Mouse (Mus musculus) hindbrain, embryonic 15.5 days (tissue): ENCODE measurements around the gene Tle6. TPM values are rescaled to one million over a fixed set of nuclear protein-coding genes. Genes with fewer than 3 reads are reported as not detected.
"Not testable (repeated sequence)": the region's sequence is repeated elsewhere in the genome, so short reads cannot be mapped to it uniquely, and the experiment has no call there.

Experiments
- ATAC-seq: fragments of 200-750 bp; cut with Nextera tagmentation; 2 replicates; pipeline ENCODE4 v1.8.0; 2017; ENCODE audit warnings: low read depth, moderate number of reproducible peaks, moderate TSS enrichment; ENCODE audit not compliant: low FRiP score
- H3K27ac ChIP-seq: fragments of 300-500 bp; sonication (generic); replicated peaks from 2 replicates; pipeline ENCODE4 v1.5.1; 2015; ENCODE audit warnings: mild to moderate bottlenecking, inconsistent platforms
- H3K27me3 ChIP-seq: fragments of 300-500 bp; sonication (generic); 2 replicates; pipeline ENCODE4 v1.6.1; 2015; ENCODE audit warnings: control low read depth, inconsistent platforms
- H3K36me3 ChIP-seq: fragments of 300-500 bp; sonication (generic); 2 replicates; pipeline ENCODE4 v1.6.1; 2015; ENCODE audit warnings: control low read depth, inconsistent platforms
- H3K4me1 ChIP-seq: fragments of 300-500 bp; sonication (generic); replicated peaks from 2 replicates; pipeline ENCODE4 v1.6.1; 2015; ENCODE audit warnings: control low read depth, inconsistent platforms
- H3K4me2 ChIP-seq: fragments of 300-500 bp; sonication (generic); 2 replicates; pipeline ENCODE4 v1.6.1; 2015; ENCODE audit warnings: moderate library complexity, mild to moderate bottlenecking, inconsistent platforms
- H3K4me3 ChIP-seq: fragments of 300-500 bp; sonication (generic); 2 replicates; pipeline ENCODE4 v1.5.1; 2015; ENCODE audit warnings: mild to moderate bottlenecking, inconsistent platforms
- H3K9ac ChIP-seq: fragments of 300-500 bp; sonication (generic); 2 replicates; pipeline ENCODE4 v1.6.1; 2015; ENCODE audit warnings: inconsistent platforms
- H3K9me3 ChIP-seq: fragments of 300-500 bp; sonication (generic); 2 replicates; pipeline ENCODE4 v1.6.1; 2016; ENCODE audit warnings: control low read depth, inconsistent platforms
- WGBS: fragments of 180-500 bp; shearing (Covaris S2); methylation state at CpG from one replicate; pipeline ENCODE4 v1.1.7; 2015; 5-methylcytosine and 5-hydroxymethylcytosine counted together
- polyA plus RNA-seq: library from polyadenylated mRNA; unstranded; fragments of >200 nt; fragmentation: Nextera tagmentation; extraction: Ambion mirVana; gene quantifications from 2 replicates; pipeline ENCODE4 v1.2.1, GENCODE M21; 2015

Gene Tle6
- polyA plus RNA-seq, 1 experiment from 2014 or later, result 8.7 TPM

- not testable (repeated sequence) for H3K36me3 ChIP-seq, H3K27ac ChIP-seq, H3K27me3 ChIP-seq, H3K4me3 ChIP-seq, H3K4me2 ChIP-seq, H3K9me3 ChIP-seq, ATAC-seq, H3K9ac ChIP-seq
- WGBS, result 41% methylated on average over 4 of the region's 4 CpGs
- H3K4me1 ChIP-seq, result peaks cover 30% of the 10 kb centered on the region
Observed at GRCm38 (mm10) chr10:81640825-81641224, 40.0 kb upstream of the Tle6 start.

GRCm38 (mm10) chr10:81638101-81638500 is 37.2 kb upstream of the Tle6 start:
- no peak overlapping the region for H3K27ac ChIP-seq
- H3K4me3 ChIP-seq, result no peak overlapping the region
- no peak for ATAC-seq
- H3K27me3 ChIP-seq, result no peaks in the 10 kb centered on the region
- WGBS, result 75% methylated on average over 6 of the region's 6 CpGs
- no peaks in the 10 kb centered on the region for H3K36me3 ChIP-seq
- H3K9ac ChIP-seq, result no peak overlapping the region
- H3K4me2 ChIP-seq, result no peak overlapping the region
- no peaks in the 10 kb centered on the region for H3K9me3 ChIP-seq
- peaks cover 31% of the 10 kb centered on the region for H3K4me1 ChIP-seq

GRCm38 (mm10) chr10:81636338-81636737 is 35.5 kb upstream of the Tle6 start:
- no peak overlapping the region for H3K9ac ChIP-seq
- peaks cover 20% of the 10 kb centered on the region for H3K4me1 ChIP-seq
- H3K36me3 ChIP-seq, result no peaks in the 10 kb centered on the region
- H3K27ac ChIP-seq, result no peak overlapping the region
- H3K4me3 ChIP-seq, result no peak overlapping the region
- no peak for ATAC-seq
- WGBS, result 21% methylated on average over 8 of the region's 8 CpGs
- no peak overlapping the region for H3K4me2 ChIP-seq
- H3K27me3 ChIP-seq, result peaks cover under 1% of the 10 kb centered on the region; the same call in 1 of the 2 replicates
- H3K9me3 ChIP-seq, result no peaks in the 10 kb centered on the region

GRCm38 (mm10) chr10:81633253-81634099 is 32.6 kb upstream of the Tle6 start:
- Histone ChIP-seq H3K4me2 (peak overlapping the region; percentile 78), H3K36me3 (no peaks in the 10 kb centered on the region), H3K9me3 (no peaks in the 10 kb centered on the region), H3K4me1 (peaks cover 15% of the 10 kb centered on the region), H3K27me3 (peaks cover 2% of the 10 kb centered on the region; the same call in 1 of the 2 replicates), H3K4me3 (peak overlapping the region; percentile 44), H3K9ac (peak overlapping the region; percentile 52), H3K27ac (peak overlapping the region; percentile 73)
- peak; percentile 90 for ATAC-seq
- 4% methylated on average over 37 of the region's 37 CpGs for whole genome bisulfite sequencing

- H3K9ac ChIP-seq, result peak within 1 kb of the TSS; percentile 79
- WGBS, result 87% methylated on average over 16 of the region's 16 CpGs
- ATAC-seq, result peak; percentile 1; the same call in 1 of the 2 replicates
Observed at GRCm38 (mm10) chr10:81628390-81628789, 27.5 kb upstream of the Tle6 start, which contains the start of gene Ankrd24. Ankrd24 (plus strand) TSS chr10:81628540.

GRCm38 (mm10) chr10:81627836-81628220 is 27.0 kb upstream of the Tle6 start:
- peak overlapping the region; percentile 83 for H3K4me2 ChIP-seq
- no peaks in the 10 kb centered on the region for H3K9me3 ChIP-seq
- peaks cover 24% of the 10 kb centered on the region for H3K4me1 ChIP-seq
- peaks cover 2% of the 10 kb centered on the region; the same call in 1 of the 2 replicates for H3K27me3 ChIP-seq
- H3K36me3 ChIP-seq, result peaks cover 9% of the 10 kb centered on the region; the same call in 1 of the 2 replicates
- peak overlapping the region; percentile 91 for H3K27ac ChIP-seq
- peak overlapping the region; percentile 80 for H3K4me3 ChIP-seq
- peak; percentile 12; the same call in 1 of the 2 replicates for ATAC-seq
- 64% methylated on average over 7 of the region's 7 CpGs for WGBS
- H3K9ac ChIP-seq, result peak overlapping the region; percentile 79

More at GRCm38 (mm10) chr10:81628390-81628789, 27.5 kb upstream of the Tle6 start, which contains the start of gene Ankrd24:
- Histone ChIP-seq H3K4me3 (peak within 1 kb of the TSS; percentile 80), H3K36me3 (peaks cover 9% of the 10 kb centered on the region; the same call in 1 of the 2 replicates), H3K27ac (peak within 1 kb of the TSS; percentile 91), H3K4me2 (peak within 1 kb of the TSS; percentile 83), H3K27me3 (peaks cover 2% of the 10 kb centered on the region; the same call in 1 of the 2 replicates), H3K9me3 (no peaks in the 10 kb centered on the region), H3K4me1 (peaks cover 28% of the 10 kb centered on the region)

GRCm38 (mm10) chr10:81626994-81627835 is 26.3 kb upstream of the Tle6 start, which contains the start of gene Sirt6:
Sirt6 (minus strand) TSS chr10:81627797.
- peak within 1 kb of the TSS; percentile 91 for H3K27ac ChIP-seq
- H3K27me3 ChIP-seq, result peaks cover 2% of the 10 kb centered on the region; the same call in 1 of the 2 replicates
- peaks cover 13% of the 10 kb centered on the region; the same call in 1 of the 2 replicates for H3K36me3 ChIP-seq
- ATAC-seq, result peak; percentile 88
- WGBS, result 5% methylated on average over 40 of the region's 40 CpGs
- H3K4me2 ChIP-seq, result peak within 1 kb of the TSS; percentile 83
- H3K4me3 ChIP-seq, result peak within 1 kb of the TSS; percentile 80
- no peaks in the 10 kb centered on the region for H3K9me3 ChIP-seq
- H3K4me1 ChIP-seq, result peaks cover 21% of the 10 kb centered on the region
- H3K9ac ChIP-seq, result peak within 1 kb of the TSS; percentile 79

- Histone ChIP-seq H3K4me2 (peak overlapping the region; percentile 83), H3K27ac (peak overlapping the region; percentile 91), H3K36me3 (peaks cover 13% of the 10 kb centered on the region; the same call in 1 of the 2 replicates), H3K4me3 (peak overlapping the region; percentile 80), H3K27me3 (peaks cover 2% of the 10 kb centered on the region; the same call in 1 of the 2 replicates), H3K9ac (peak overlapping the region; percentile 79), H3K9me3 (no peaks in the 10 kb centered on the region), H3K4me1 (peaks cover 21% of the 10 kb centered on the region)
- WGBS, result 90% methylated on average over 22 of the region's 22 CpGs
- peak; percentile 2; the same call in 1 of the 2 replicates for ATAC-seq
Observed at GRCm38 (mm10) chr10:81626101-81626993, 25.5 kb upstream of the Tle6 start.

- Histone ChIP-seq H3K9ac (no peak overlapping the region), H3K36me3 (peaks cover 13% of the 10 kb centered on the region; the same call in 1 of the 2 replicates)
- ATAC-seq, result no peak
Observed at GRCm38 (mm10) chr10:81623441-81623840, 22.6 kb upstream of the Tle6 start.

GRCm38 (mm10) chr10:81620786-81621185 is 19.9 kb upstream of the Tle6 start:
- Histone ChIP-seq H3K4me1 (no peaks in the 10 kb centered on the region), H3K27me3 (no peaks in the 10 kb centered on the region), H3K9ac (no peak overlapping the region), H3K36me3 (peaks cover 13% of the 10 kb centered on the region; the same call in 1 of the 2 replicates), H3K9me3 (no peaks in the 10 kb centered on the region), H3K4me3 (no peak overlapping the region), H3K27ac (no peak overlapping the region), H3K4me2 (no peak overlapping the region)
- ATAC-seq, result no peak
- WGBS, result 52% methylated on average over 9 of the region's 9 CpGs

More at GRCm38 (mm10) chr10:81623441-81623840, 22.6 kb upstream of the Tle6 start:
- H3K27ac ChIP-seq, result no peak overlapping the region
- no peak overlapping the region for H3K4me3 ChIP-seq
- no peaks in the 10 kb centered on the region for H3K27me3 ChIP-seq
- H3K9me3 ChIP-seq, result no peaks in the 10 kb centered on the region
- peaks cover 21% of the 10 kb centered on the region for H3K4me1 ChIP-seq
- 56% methylated on average over 8 of the region's 8 CpGs for WGBS
- H3K4me2 ChIP-seq, result no peak overlapping the region

GRCm38 (mm10) chr10:81619976-81620375 is 19.1 kb upstream of the Tle6 start:
- Histone ChIP-seq H3K36me3 (peaks cover 13% of the 10 kb centered on the region; the same call in 1 of the 2 replicates), H3K4me1 (no peaks in the 10 kb centered on the region), H3K27me3 (no peaks in the 10 kb centered on the region), H3K9ac (no peak overlapping the region), H3K27ac (no peak overlapping the region), H3K4me3 (no peak overlapping the region), H3K4me2 (no peak overlapping the region), H3K9me3 (no peaks in the 10 kb centered on the region)
- WGBS, result 88% methylated on average over 5 of the region's 5 CpGs
- no peak for ATAC-seq
